Mouse (Mus musculus) gastrocnemius, adult 8-10 months (tissue): ENCODE data around the gene H2-DMb2. TPM values are rescaled to one million over a fixed set of nuclear protein-coding genes. Genes with fewer than 3 reads are reported as not detected.

Experiments
- DNase-seq, 2 experiments: peaks; one replicate each; pipeline ENCODE4 v3.0.0; 2022; ENCODE audit warnings: low spot score in 2 of 2
- total RNA-seq, 4 experiments: library from RNA; stranded (reverse); gene quantifications; 2 replicates each; pipeline ENCODE4 v1.2.4; 2022

The H2-DMb2 gene
- total RNA-seq, 4 experiments from 2014 or later = 0.40 to 0.61 TPM; not detected in 2

GRCm38 (mm10) chr17:34118113-34118872 is 24.8 kb upstream of the H2-DMb2 start:
- DNase-seq = peak in 1 of 2 experiments; percentile 31

GRCm38 (mm10) chr17:34118873-34119248 is 24.2 kb upstream of the H2-DMb2 start:
- no peak for DNase-seq

GRCm38 (mm10) chr17:34119249-34120179 is 23.6 kb upstream of the H2-DMb2 start, which contains the start of gene H2-DMa:
Gene H2-DMa (plus strand): TSS chr17:34119541.
- peak; percentile 99 for DNase-seq

GRCm38 (mm10) chr17:34120180-34120723 is 22.9 kb upstream of the H2-DMb2 start:
- peak; percentile 81 to 90 for DNase-seq

GRCm38 (mm10) chr17:34120814-34121171 is 22.3 kb upstream of the H2-DMb2 start:
- DNase-seq = peak; percentile 88 to 91

GRCm38 (mm10) chr17:34121172-34121878 is 21.8 kb upstream of the H2-DMb2 start:
- DNase-seq = peak; percentile 88 to 89

GRCm38 (mm10) chr17:34121879-34122187 is 21.3 kb upstream of the H2-DMb2 start:
- peak in 1 of 2 experiments; percentile 78 for DNase-seq

GRCm38 (mm10) chr17:34122188-34122984 is 20.7 kb upstream of the H2-DMb2 start, which contains the start of gene Brd2:
Gene Brd2 (minus strand): TSS chr17:34122634.
- DNase-seq = peak; percentile 96 to 97

GRCm38 (mm10) chr17:34123111-34123510 is 20.0 kb upstream of the H2-DMb2 start:
- DNase-seq = no peak

GRCm38 (mm10) chr17:34123518-34123917 is 19.6 kb upstream of the H2-DMb2 start:
- DNase-seq = no peak

- DNase-seq = no peak
Observed at GRCm38 (mm10) chr17:34124649-34125048, 18.5 kb upstream of the H2-DMb2 start.

GRCm38 (mm10) chr17:34126826-34127420 is 16.2 kb upstream of the H2-DMb2 start:
- no peak for DNase-seq

GRCm38 (mm10) chr17:34127475-34127874 is 15.6 kb upstream of the H2-DMb2 start:
- DNase-seq = no peak

- DNase-seq = no peak
Observed at GRCm38 (mm10) chr17:34128264-34128937, 14.7 kb upstream of the H2-DMb2 start.

- DNase-seq = no peak
Observed at GRCm38 (mm10) chr17:34128944-34129791, 13.9 kb upstream of the H2-DMb2 start.

- no peak for DNase-seq
Observed at GRCm38 (mm10) chr17:34130073-34130947, 12.8 kb upstream of the H2-DMb2 start.

- DNase-seq = no peak
Observed at GRCm38 (mm10) chr17:34131911-34132310, 11.2 kb upstream of the H2-DMb2 start.

GRCm38 (mm10) chr17:34133289-34133688 is 9.8 kb upstream of the H2-DMb2 start:
- no peak for DNase-seq
